Mouse (Mus musculus) right cerebral cortex, postnatal 4 days (tissue): Measurements from ENCODE around the gene Tomm7.
"Not testable (repeated sequence)": the region's sequence is repeated elsewhere in the genome, so short reads cannot be mapped to it uniquely, and the experiment has no call there.

ENCODE experiments used
- DNase-seq: peaks from one replicate; pipeline ENCODE4 v3.0.0-alpha.2; 2022

The Tomm7 gene

GRCm38 (mm10) chr5:23850345-23851159 lies 6.6 kb upstream of the Tomm7 start:
- DNase-seq, result peak; percentile 97

GRCm38 (mm10) chr5:23845141-23845540 lies 1.2 kb upstream of the Tomm7 start:
- no peak for DNase-seq

GRCm38 (mm10) chr5:23844531-23844841 lies 525 bp upstream of the Tomm7 start:
- peak; percentile 65 for DNase-seq

GRCm38 (mm10) chr5:23838158-23838557 lies 5.8 kb downstream of the Tomm7 start:
- DNase-seq, result no peak

GRCm38 (mm10) chr5:23835691-23836090 lies 8.3 kb downstream of the Tomm7 start:
- DNase-seq, result not testable (repeated sequence)

GRCm38 (mm10) chr5:23830897-23831752 lies 12.8 kb downstream of the Tomm7 start:
- DNase-seq, result peak; percentile 56

GRCm38 (mm10) chr5:23826321-23827004 lies 17.5 kb downstream of the Tomm7 start:
- DNase-seq, result peak; percentile 66

- no peak for DNase-seq
Observed at GRCm38 (mm10) chr5:23824171-23824733, 19.7 kb downstream of the Tomm7 start.

- DNase-seq, result no peak
Observed at GRCm38 (mm10) chr5:23822306-23822705, 21.7 kb downstream of the Tomm7 start.

- DNase-seq, result no peak
Observed at GRCm38 (mm10) chr5:23816681-23817080, 27.3 kb downstream of the Tomm7 start.

- no peak for DNase-seq
Observed at GRCm38 (mm10) chr5:23814841-23815240, 29.1 kb downstream of the Tomm7 start.

GRCm38 (mm10) chr5:23792726-23793125 lies 51.2 kb downstream of the Tomm7 start:
- DNase-seq, result no peak

GRCm38 (mm10) chr5:23789078-23789612 lies 54.8 kb downstream of the Tomm7 start:
- no peak for DNase-seq
